Mouse (Mus musculus): ENCODE data around the gene Gm14214. TPM values are rescaled to one million over a fixed set of nuclear protein-coding genes. Genes with fewer than 3 reads are reported as not detected.

Gm14214 gene
- total RNA-seq, 1 experiment = not detected

DNA sequence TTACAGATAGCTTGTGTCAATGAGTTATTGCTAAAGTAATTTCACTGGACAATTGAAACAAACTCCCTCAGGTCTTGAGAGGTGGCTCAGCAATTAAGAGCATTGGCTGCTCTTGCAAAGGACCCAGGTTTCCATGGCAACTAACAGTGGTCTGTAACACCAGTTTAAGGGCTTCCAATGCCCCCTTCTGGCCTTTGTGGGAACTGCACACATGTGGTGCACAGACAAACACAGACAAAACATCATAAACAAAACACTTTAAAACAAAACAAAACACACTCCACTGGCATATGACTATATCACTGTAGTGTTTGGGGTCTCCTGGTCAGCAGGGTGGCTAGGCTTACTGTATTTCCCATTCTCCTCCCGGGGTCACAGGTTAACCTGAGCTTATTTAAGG, 4.2 kb upstream of the Gm14214 start:
- no peak overlapping the region for H3K9ac ChIP-seq (ENCODE audit: insufficient read depth, low read depth, low read length, poor library complexity, severe bottlenecking)
- no peaks in the 10 kb centered on the region for H3K4me1 ChIP-seq (ENCODE audit: control insufficient read depth in 2 of 2, insufficient read depth in 2 of 2, low read length in 2 of 2, poor library complexity in 1 of 2)
- DNase-seq (ENCODE audit: low read depth, low spot score) = peak; percentile 65
- H3K9me3 ChIP-seq (ENCODE audit: control insufficient read depth, insufficient read depth, low read depth, low read length) = no peaks in the 10 kb centered on the region
- H3K4me3 ChIP-seq (ENCODE audit: insufficient read depth in 1 of 2, low read depth in 1 of 2, low read length in 2 of 2, poor library complexity in 1 of 2, severe bottlenecking in 1 of 2) = no peak overlapping the region
- no peak overlapping the region for H3K27ac ChIP-seq (ENCODE audit: insufficient read depth, low read depth, low read length, poor library complexity, severe bottlenecking)
- in situ Hi-C loops (cut with MboI; ENCODE audit: low sequenced_read_pairs in 2 of 2, unreplicated experiment in 2 of 2) = no loop called here
- TF ChIP-seq HCFC1 (IDR thresholded peaks at IDR 0.05; ENCODE audit: borderline replicate concordance, insufficient read depth, low read length) (no peak), MAFK (IDR thresholded peaks at IDR 0.05; ENCODE audit: insufficient read depth, low read depth, low read length) (no peak), CHD2 (IDR thresholded peaks at IDR 0.05; ENCODE audit: low read depth, low read length) (no peak), ZNF384 (IDR thresholded peaks at IDR 0.05; ENCODE audit: low read depth, low read length) (no peak), ZC3H11A (IDR thresholded peaks at IDR 0.05; ENCODE audit: borderline replicate concordance, low read depth, low read length) (no peak)
- H3K36me3 ChIP-seq (ENCODE audit: control insufficient read depth, insufficient read depth, low read length, poor library complexity, severe bottlenecking) = no peaks in the 10 kb centered on the region

DNA sequence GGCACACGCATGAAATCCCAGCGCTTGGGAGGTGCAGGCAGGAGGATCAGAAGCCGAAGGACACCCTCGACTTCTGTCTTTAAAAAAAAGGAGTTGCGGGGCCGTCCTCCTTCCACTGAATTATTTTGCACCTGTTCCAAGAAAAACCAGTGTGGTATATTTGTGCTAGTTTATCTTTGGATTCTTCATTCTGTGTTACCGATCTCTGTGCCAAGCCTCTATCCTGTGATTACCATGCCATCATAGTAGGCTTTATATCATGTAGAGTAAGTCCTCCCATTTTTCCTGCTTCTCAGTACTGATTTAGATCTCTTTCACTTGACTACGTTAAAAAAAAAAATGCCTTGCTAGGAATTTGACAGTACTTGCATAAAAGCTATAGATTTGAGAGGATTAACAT, 1.8 kb upstream of the Gm14214 start:
- no peaks in the 10 kb centered on the region for H3K36me3 ChIP-seq (ENCODE audit: control insufficient read depth, insufficient read depth, low read length, poor library complexity, severe bottlenecking)
- no peak overlapping the region for H3K4me3 ChIP-seq (ENCODE audit: insufficient read depth in 1 of 2, low read depth in 1 of 2, low read length in 2 of 2, poor library complexity in 1 of 2, severe bottlenecking in 1 of 2)
- no peak overlapping the region for H3K9ac ChIP-seq (ENCODE audit: insufficient read depth, low read depth, low read length, poor library complexity, severe bottlenecking)
- in situ Hi-C loops (cut with MboI; ENCODE audit: low sequenced_read_pairs in 2 of 2, unreplicated experiment in 2 of 2) = no loop called here
- H3K27ac ChIP-seq (ENCODE audit: insufficient read depth, low read depth, low read length, poor library complexity, severe bottlenecking) = no peak overlapping the region
- no peak for DNase-seq (ENCODE audit: low read depth, low spot score)
- TF ChIP-seq CHD2 (IDR thresholded peaks at IDR 0.05; ENCODE audit: low read depth, low read length) = no peak
- no peak for TF ChIP-seq HCFC1 (IDR thresholded peaks at IDR 0.05; ENCODE audit: borderline replicate concordance, insufficient read depth, low read length)
- no peak for TF ChIP-seq MAFK (IDR thresholded peaks at IDR 0.05; ENCODE audit: insufficient read depth, low read depth, low read length)
- no peak for TF ChIP-seq ZNF384 (IDR thresholded peaks at IDR 0.05; ENCODE audit: low read depth, low read length)
- no peak for TF ChIP-seq ZC3H11A (IDR thresholded peaks at IDR 0.05; ENCODE audit: borderline replicate concordance, low read depth, low read length)
- H3K4me1 ChIP-seq (ENCODE audit: control insufficient read depth in 2 of 2, insufficient read depth in 2 of 2, low read length in 2 of 2, poor library complexity in 1 of 2) = no peaks in the 10 kb centered on the region
- no peaks in the 10 kb centered on the region for H3K9me3 ChIP-seq (ENCODE audit: control insufficient read depth, insufficient read depth, low read depth, low read length)

DNA sequence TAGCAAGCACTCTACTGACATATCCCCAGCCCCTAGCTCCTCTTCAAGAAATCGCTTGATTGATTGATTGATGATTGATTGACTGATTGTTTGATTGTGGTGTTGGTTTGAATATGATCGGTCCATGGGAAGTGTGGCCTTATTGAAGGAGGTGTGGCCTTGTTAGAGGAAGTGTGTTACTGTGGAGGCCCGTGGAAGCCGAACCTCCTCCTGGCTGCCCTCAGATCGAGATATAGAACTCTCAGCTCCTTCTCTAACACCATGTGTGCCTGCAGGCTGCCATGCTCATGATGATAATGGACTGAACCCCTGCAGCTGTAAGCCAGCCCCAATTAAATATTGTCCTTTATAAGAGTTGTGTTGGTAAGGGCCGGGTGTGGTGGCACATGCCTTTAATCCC, 2.8 kb downstream of the Gm14214 start:
- Histone ChIP-seq H3K4me1 (ENCODE audit: control insufficient read depth in 2 of 2, insufficient read depth in 2 of 2, low read length in 2 of 2, poor library complexity in 1 of 2) (no peaks in the 10 kb centered on the region), H3K9me3 (ENCODE audit: control insufficient read depth, insufficient read depth, low read depth, low read length) (no peaks in the 10 kb centered on the region), H3K4me3 (ENCODE audit: insufficient read depth in 1 of 2, low read depth in 1 of 2, low read length in 2 of 2, poor library complexity in 1 of 2, severe bottlenecking in 1 of 2) (no peak overlapping the region), H3K9ac (ENCODE audit: insufficient read depth, low read depth, low read length, poor library complexity, severe bottlenecking) (no peak overlapping the region), H3K27ac (ENCODE audit: insufficient read depth, low read depth, low read length, poor library complexity, severe bottlenecking) (no peak overlapping the region), H3K36me3 (ENCODE audit: control insufficient read depth, insufficient read depth, low read length, poor library complexity, severe bottlenecking) (no peaks in the 10 kb centered on the region)
- TF ChIP-seq CHD2 (IDR thresholded peaks at IDR 0.05; ENCODE audit: low read depth, low read length) (no peak), ZC3H11A (IDR thresholded peaks at IDR 0.05; ENCODE audit: borderline replicate concordance, low read depth, low read length) (no peak), MAFK (IDR thresholded peaks at IDR 0.05; ENCODE audit: insufficient read depth, low read depth, low read length) (no peak), HCFC1 (IDR thresholded peaks at IDR 0.05; ENCODE audit: borderline replicate concordance, insufficient read depth, low read length) (no peak), ZNF384 (IDR thresholded peaks at IDR 0.05; ENCODE audit: low read depth, low read length) (no peak)
- in situ Hi-C loops (cut with MboI; ENCODE audit: low sequenced_read_pairs in 2 of 2, unreplicated experiment in 2 of 2) = no loop called here
- DNase-seq (ENCODE audit: low read depth, low spot score) = no peak

DNA sequence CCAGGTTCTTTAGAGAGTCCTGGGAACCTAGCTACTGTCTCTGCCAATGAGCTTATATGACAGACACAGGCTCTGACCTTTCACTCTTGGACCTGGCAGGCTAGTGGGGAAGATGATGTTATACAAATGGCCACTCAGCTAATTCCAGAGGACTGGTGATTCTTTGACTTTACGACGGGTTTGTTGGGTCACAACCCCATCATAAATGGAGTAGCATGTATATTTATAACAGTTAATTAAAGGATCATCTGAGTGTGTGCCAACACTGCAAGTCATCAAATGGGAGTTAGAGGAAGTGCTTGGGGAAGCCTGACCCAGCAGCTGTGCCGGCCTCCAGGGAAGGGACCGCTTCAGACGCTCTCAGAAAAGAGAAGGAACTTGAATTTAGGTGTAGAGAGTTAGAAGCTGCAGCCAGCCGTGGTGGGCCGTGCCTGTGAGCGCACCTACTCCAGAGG, 4.2 kb downstream of the Gm14214 start:
- no peak for DNase-seq (ENCODE audit: low read depth, low spot score)
- Histone ChIP-seq H3K4me3 (ENCODE audit: insufficient read depth in 1 of 2, low read depth in 1 of 2, low read length in 2 of 2, poor library complexity in 1 of 2, severe bottlenecking in 1 of 2) (no peak overlapping the region), H3K9me3 (ENCODE audit: control insufficient read depth, insufficient read depth, low read depth, low read length) (no peaks in the 10 kb centered on the region), H3K9ac (ENCODE audit: insufficient read depth, low read depth, low read length, poor library complexity, severe bottlenecking) (no peak overlapping the region), H3K4me1 (ENCODE audit: control insufficient read depth in 2 of 2, insufficient read depth in 2 of 2, low read length in 2 of 2, poor library complexity in 1 of 2) (no peaks in the 10 kb centered on the region), H3K27ac (ENCODE audit: insufficient read depth, low read depth, low read length, poor library complexity, severe bottlenecking) (no peak overlapping the region), H3K36me3 (ENCODE audit: control insufficient read depth, insufficient read depth, low read length, poor library complexity, severe bottlenecking) (no peaks in the 10 kb centered on the region)
- TF ChIP-seq HCFC1 (IDR thresholded peaks at IDR 0.05; ENCODE audit: borderline replicate concordance, insufficient read depth, low read length) (no peak), ZNF384 (IDR thresholded peaks at IDR 0.05; ENCODE audit: low read depth, low read length) (no peak), ZC3H11A (IDR thresholded peaks at IDR 0.05; ENCODE audit: borderline replicate concordance, low read depth, low read length) (no peak), CHD2 (IDR thresholded peaks at IDR 0.05; ENCODE audit: low read depth, low read length) (no peak), MAFK (IDR thresholded peaks at IDR 0.05; ENCODE audit: insufficient read depth, low read depth, low read length) (no peak)
- in situ Hi-C loops (cut with MboI; ENCODE audit: low sequenced_read_pairs in 2 of 2, unreplicated experiment in 2 of 2) = no loop called here

Measured in ES-E14 (cell line).